Mouse (Mus musculus) MEL (cell line): ENCODE data around the gene Ltbp3. TPM values are rescaled to one million over a fixed set of nuclear protein-coding genes. Genes with fewer than 3 reads are reported as not detected.

Experiments used
- DNase-seq: peaks from one replicate; pipeline ENCODE4 v3.0.0; 2011; ENCODE audit warnings: low read depth, low spot score
- H3K27ac ChIP-seq: 2 replicates; pipeline ENCODE4 v1.5.1; 2012; ENCODE audit warnings: low read depth, mild to moderate bottlenecking, control low read depth, low read length, moderate library complexity; ENCODE audit not compliant: control insufficient read depth
- H3K27me3 ChIP-seq, 2 experiments: fragments of 150-350 bp in 1 of 2; sonication (generic) in 1 of 2; 2 replicates each; pipeline ENCODE4 v1.6.1; 2012; ENCODE audit warnings: low read length in 2 of 2, mild to moderate bottlenecking in 2 of 2, improper control_type of control experiment in 1 of 2, moderate library complexity in 1 of 2; ENCODE audit not compliant: insufficient read depth in 2 of 2, control insufficient read depth in 1 of 2
- H3K36me3 ChIP-seq, 2 experiments: 2 replicates each; pipeline ENCODE4 v1.6.1; 2012 to 2014; ENCODE audit warnings: low read length in 2 of 2, improper control_type of control experiment in 1 of 2, inconsistent platforms in 1 of 2, mild to moderate bottlenecking in 1 of 2; ENCODE audit not compliant: insufficient read depth in 2 of 2, control insufficient read depth in 1 of 2
- H3K4me1 ChIP-seq, 2 experiments: fragments of 150-350 bp in 1 of 2; sonication (generic) in 1 of 2; 2 replicates each; pipeline ENCODE4 v1.6.1; 2012; ENCODE audit warnings: low read length in 2 of 2, improper control_type of control experiment in 1 of 2, mild to moderate bottlenecking in 1 of 2; ENCODE audit not compliant: insufficient read depth in 2 of 2, control insufficient read depth in 1 of 2
- H3K4me3 ChIP-seq, 2 experiments: fragments of 150-350 bp in 1 of 2; sonication (generic) in 1 of 2; 2 replicates each; pipeline ENCODE4 v1.5.1; 2012; ENCODE audit warnings: low read depth in 2 of 2, low read length in 2 of 2, mild to moderate bottlenecking in 2 of 2, moderate library complexity in 2 of 2, control low read depth in 1 of 2, improper control_type of control experiment in 1 of 2; ENCODE audit not compliant: control insufficient read depth in 1 of 2, insufficient read depth in 1 of 2
- H3K79me2 ChIP-seq: 2 replicates; pipeline ENCODE4 v1.6.1; 2012; ENCODE audit warnings: mild to moderate bottlenecking, low read length, moderate library complexity; ENCODE audit not compliant: control insufficient read depth, poor library complexity, insufficient read depth
- H3K9ac ChIP-seq: 2 replicates; pipeline ENCODE4 v1.6.1; 2012; ENCODE audit warnings: low read depth, mild to moderate bottlenecking, control low read depth, low read length, moderate library complexity; ENCODE audit not compliant: control insufficient read depth, poor library complexity, severe bottlenecking
- H3K9me3 ChIP-seq: fragments of 150-350 bp; sonication (generic); replicated peaks from 2 replicates; pipeline ENCODE4 v1.6.1; 2012; ENCODE audit warnings: mild to moderate bottlenecking, low read length, improper control_type of control experiment, moderate library complexity; ENCODE audit not compliant: insufficient read depth
- CTCF ChIP-seq, 3 experiments: IDR thresholded peaks in 2 of 3; conservative IDR thresholded peaks in 1 of 3; 2 replicates each; pipeline ENCODE4 v1.5.1; 2011 to 2012; ENCODE audit warnings: low read length in 3 of 3, low read depth in 2 of 3, mild to moderate bottlenecking in 2 of 3, improper control_type of control experiment in 1 of 3, inconsistent platforms in 1 of 3, mixed read lengths in 1 of 3, moderate library complexity in 1 of 3; ENCODE audit not compliant: control insufficient read depth in 1 of 3, insufficient read depth in 1 of 3, poor library complexity in 1 of 3, severe bottlenecking in 1 of 3
- E2F4 ChIP-seq: IDR thresholded peaks from 2 replicates; pipeline ENCODE4 v1.6.1; 2011; ENCODE audit warnings: low read depth, low read length, improper control_type of control experiment, borderline replicate concordance
- ETS1 ChIP-seq: IDR thresholded peaks from 2 replicates; pipeline ENCODE4 v1.6.1; 2012; ENCODE audit warnings: low read depth, mild to moderate bottlenecking, inconsistent platforms, low read length, improper control_type of control experiment, moderate library complexity
- MEF2A ChIP-seq: IDR thresholded peaks from 2 replicates; pipeline ENCODE4 v1.6.1; 2014; ENCODE audit warnings: low read depth, mild to moderate bottlenecking, inconsistent platforms, low read length, improper control_type of control experiment; ENCODE audit not compliant: poor library complexity, insufficient replicate concordance, severe bottlenecking; ENCODE audit errors: extremely low read depth
- NELFE ChIP-seq: IDR thresholded peaks from 2 replicates; pipeline ENCODE4 v1.6.1; 2011; ENCODE audit warnings: low read depth, low read length, improper control_type of control experiment
- NRF1 ChIP-seq: IDR thresholded peaks from 2 replicates; pipeline ENCODE4 v1.6.1; 2014; ENCODE audit warnings: low read depth, mild to moderate bottlenecking, inconsistent platforms, low read length, improper control_type of control experiment, moderate library complexity; ENCODE audit not compliant: poor library complexity, insufficient read depth, severe bottlenecking
- POLR2AphosphoS2 ChIP-seq: IDR thresholded peaks from 2 replicates; pipeline ENCODE4 v1.6.1; 2011; ENCODE audit warnings: low read length, improper control_type of control experiment
- RAD21 ChIP-seq: IDR thresholded peaks from 2 replicates; pipeline ENCODE4 v1.6.1; 2011; ENCODE audit warnings: mild to moderate bottlenecking, low read depth, low read length, improper control_type of control experiment
- SMC3 ChIP-seq: IDR thresholded peaks from 2 replicates; pipeline ENCODE4 v1.6.1; 2011; ENCODE audit warnings: low read depth, low read length, improper control_type of control experiment
- TAL1 ChIP-seq: IDR thresholded peaks from 2 replicates; pipeline ENCODE4 v1.6.1; 2012; ENCODE audit warnings: mild to moderate bottlenecking, inconsistent platforms, low read length, moderate library complexity, mixed read lengths
- TBP ChIP-seq: IDR thresholded peaks from 2 replicates; pipeline ENCODE4 v1.8.0; 2011; ENCODE audit warnings: low read depth, low read length, improper control_type of control experiment
- TCF12 ChIP-seq: IDR thresholded peaks from 2 replicates; pipeline ENCODE4 v1.6.1; 2014; ENCODE audit warnings: low read depth, mild to moderate bottlenecking, inconsistent platforms, low read length, improper control_type of control experiment, moderate library complexity
- UBTF ChIP-seq: IDR thresholded peaks from 2 replicates; pipeline ENCODE4 v1.6.1; 2012; ENCODE audit warnings: low read depth, mild to moderate bottlenecking, inconsistent platforms, low read length, improper control_type of control experiment, moderate library complexity, borderline replicate concordance; ENCODE audit not compliant: insufficient read depth
- USF1 ChIP-seq: IDR thresholded peaks from 2 replicates; pipeline ENCODE4 v1.6.1; 2014; ENCODE audit warnings: low read depth, mild to moderate bottlenecking, inconsistent platforms, low read length, improper control_type of control experiment, moderate library complexity
- USF2 ChIP-seq, 2 experiments: IDR thresholded peaks; 2 replicates each; pipeline ENCODE4 v1.6.1; 2011 to 2012; ENCODE audit warnings: improper control_type of control experiment in 2 of 2, low read length in 2 of 2, borderline replicate concordance in 1 of 2, inconsistent platforms in 1 of 2, low read depth in 1 of 2, mild to moderate bottlenecking in 1 of 2; ENCODE audit not compliant: insufficient read depth in 1 of 2
- ZC3H11A ChIP-seq: IDR thresholded peaks from 2 replicates; pipeline ENCODE4 v1.6.1; 2012; ENCODE audit warnings: low read depth, mild to moderate bottlenecking, inconsistent platforms, low read length, improper control_type of control experiment
- ZKSCAN1 ChIP-seq: IDR thresholded peaks from 2 replicates; pipeline ENCODE4 v1.6.1; 2012; ENCODE audit warnings: low read depth, mild to moderate bottlenecking, inconsistent platforms, low read length, improper control_type of control experiment, moderate library complexity
- ZNF384 ChIP-seq: IDR thresholded peaks from 2 replicates; pipeline ENCODE4 v1.6.1; 2012; ENCODE audit warnings: low read depth, mild to moderate bottlenecking, inconsistent platforms, low read length, improper control_type of control experiment
- polyA plus RNA-seq, 2 experiments: library from polyadenylated mRNA; stranded (reverse) in 1 of 2; unstranded in 1 of 2; fragments of >175 nt in 1 of 2; fragments of >200 nt in 1 of 2; gene quantifications; 2 replicates each; pipeline versions ENCODE4 v1.2.1 to v1.2.4; 2012; ENCODE audit warnings: low replicate concordance in 2 of 2, low read depth in 1 of 2; ENCODE audit not compliant: insufficient read length in 2 of 2, insufficient read depth in 1 of 2, missing spikeins in 1 of 2
- total RNA-seq: library from RNA; depleted of rRNA; stranded (reverse); fragments of 300-350 nt; gene quantifications from 2 replicates; pipeline ENCODE4 v1.2.3, GENCODE M21; 2012

Ltbp3 gene
- total and polyA plus RNA-seq, 3 experiments, result 0.39 TPM; not detected in 2

DNA sequence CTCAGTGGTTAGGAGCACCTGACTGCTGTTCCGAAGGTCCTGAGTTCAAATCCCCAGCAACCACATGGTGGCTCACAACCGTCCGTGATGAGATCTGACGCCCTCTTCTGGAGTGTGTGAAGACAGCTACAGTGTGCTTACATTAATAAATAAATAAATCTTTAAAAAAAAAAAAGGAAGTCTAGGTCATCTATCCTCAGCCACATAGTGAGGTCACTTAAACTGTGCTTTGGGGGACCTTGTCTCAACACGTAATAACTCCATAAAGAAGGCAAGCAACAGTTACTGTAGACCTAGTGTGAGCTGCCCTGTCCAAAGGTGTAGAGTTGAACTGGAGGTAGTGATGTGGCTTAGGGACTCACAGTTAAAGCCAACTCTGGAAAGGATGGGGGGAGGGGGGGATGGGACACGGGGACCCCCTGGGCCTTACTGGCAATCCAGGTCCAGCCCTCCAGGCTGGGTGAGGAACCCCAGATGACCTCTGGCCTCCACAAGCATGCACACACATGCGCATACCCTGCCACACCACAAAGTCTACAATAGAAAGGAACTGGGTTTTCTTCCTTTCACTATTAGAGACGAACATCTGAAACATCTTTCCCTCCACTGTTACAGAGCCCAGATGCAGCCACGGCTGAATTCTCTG lies 36.8 kb downstream of the Ltbp3 start:
- peak; percentile 28 for DNase-seq
- no peaks in the 10 kb centered on the region for H3K79me2 ChIP-seq
- no peak overlapping the region for H3K27ac ChIP-seq
- H3K9ac ChIP-seq, result no peak overlapping the region
- no peaks in the 10 kb centered on the region for H3K36me3 ChIP-seq
- H3K9me3 ChIP-seq, result no peaks in the 10 kb centered on the region
- 0 out of 4 replicates have a peak, but pooled peaks cover 0 to 3% of the 10 kb centered on the region in 2 experiments for H3K4me1 ChIP-seq
- peak; percentile 68 for TF ChIP-seq ZNF384
- TF ChIP-seq ZKSCAN1, result no peak
- peak in 1 of 3 experiments; percentile 23; a peak in 1 of 6 replicates for TF ChIP-seq CTCF (IDR thresholded peaks at IDR 0.05 in 2 of 3, conservative IDR thresholded peaks at IDR 0.05 in 1 of 3; ENCODE audit: control insufficient read depth in 1 of 3, insufficient read depth in 1 of 3, low read depth in 2 of 3, low read length in 3 of 3, poor library complexity in 1 of 3, severe bottlenecking in 1 of 3)
- no peak for TF ChIP-seq E2F4
- 0 out of 2 replicates have a peak, but pooled peaks have one; percentile 14 for TF ChIP-seq SMC3
- TF ChIP-seq TBP, result no peak
- no peak for TF ChIP-seq NELFE
- no peaks in the 10 kb centered on the region for H3K27me3 ChIP-seq
- H3K4me3 ChIP-seq, result no peak overlapping the region

GRCm38 (mm10) chr19:5778312-5778711 lies 37.6 kb downstream of the Ltbp3 start:
- Histone ChIP-seq H3K4me3 (no peak overlapping the region), H3K27ac (no peak overlapping the region), H3K4me1 (0 out of 4 replicates have a peak, but pooled peaks cover 0 to 3% of the 10 kb centered on the region in 2 experiments), H3K36me3 (no peaks in the 10 kb centered on the region), H3K27me3 (no peaks in the 10 kb centered on the region), H3K79me2 (no peaks in the 10 kb centered on the region), H3K9me3 (no peaks in the 10 kb centered on the region), H3K9ac (no peak overlapping the region)
- TF ChIP-seq NRF1 (no peak), TCF12 (no peak), USF1 (no peak), MEF2A (no peak)
- DNase-seq, result no peak

GRCm38 (mm10) chr19:5780203-5780602 lies 39.5 kb downstream of the Ltbp3 start:
- DNase-seq, result peak; percentile 47
- Histone ChIP-seq H3K9me3 (no peaks in the 10 kb centered on the region), H3K4me1 (0 out of 4 replicates have a peak, but pooled peaks cover 0 to 3% of the 10 kb centered on the region in 2 experiments), H3K9ac (no peak overlapping the region), H3K27me3 (no peaks in the 10 kb centered on the region), H3K27ac (no peak overlapping the region), H3K79me2 (no peaks in the 10 kb centered on the region), H3K36me3 (no peaks in the 10 kb centered on the region), H3K4me3 (no peak overlapping the region)
- TF ChIP-seq ETS1 (no peak), CTCF (IDR thresholded peaks at IDR 0.05 in 2 of 3, conservative IDR thresholded peaks at IDR 0.05 in 1 of 3; ENCODE audit: control insufficient read depth in 1 of 3, insufficient read depth in 1 of 3, low read depth in 2 of 3, low read length in 3 of 3, poor library complexity in 1 of 3, severe bottlenecking in 1 of 3) (peak; percentile 49 to 72 (median 55)), ZC3H11A (peak; percentile 43; the same call in 1 of the 2 replicates), POLR2AphosphoS2 (no peak), SMC3 (peak; percentile 67), TAL1 (no peak), USF2 (IDR thresholded peaks at IDR 0.05; ENCODE audit: borderline replicate concordance in 1 of 2, insufficient read depth in 1 of 2, low read depth in 1 of 2, low read length in 2 of 2) (no peak), NELFE (no peak), UBTF (no peak), RAD21 (peak; percentile 73)
